Mouse (Mus musculus): ENCODE measurements at regions not wholly inside any gene's neighbourhood (a gene's known extent, or its start where the extent isn't known, plus 50 kb on each side); places are given as distances from the start of the nearest gene placed in this dataset.

- DNase-seq: no peak
Observed at GRCm38 (mm10) chr15:96521125-96521455, 60.4 kb upstream of the Scaf11 start.

GRCm38 (mm10) chr15:96520412-96521124 is 59.9 kb upstream of the Scaf11 start:
- peak; percentile 82 to 84 for DNase-seq

- DNase-seq: no peak
Observed at GRCm38 (mm10) chr15:96518156-96518555, 57.5 kb upstream of the Scaf11 start.

GRCm38 (mm10) chr15:96515620-96516019 is 55.0 kb upstream of the Scaf11 start:
- DNase-seq: no peak

GRCm38 (mm10) chr15:96512636-96513035 is 52.0 kb upstream of the Scaf11 start:
- DNase-seq: no peak

All from B cell, adult 2 months (primary cell).